Mouse (Mus musculus): ENCODE results near the gene Prdm13.
A peak's percentile ranks its signal among the peaks of the same experiment; 100 is the strongest.

Prdm13 gene

DNA sequence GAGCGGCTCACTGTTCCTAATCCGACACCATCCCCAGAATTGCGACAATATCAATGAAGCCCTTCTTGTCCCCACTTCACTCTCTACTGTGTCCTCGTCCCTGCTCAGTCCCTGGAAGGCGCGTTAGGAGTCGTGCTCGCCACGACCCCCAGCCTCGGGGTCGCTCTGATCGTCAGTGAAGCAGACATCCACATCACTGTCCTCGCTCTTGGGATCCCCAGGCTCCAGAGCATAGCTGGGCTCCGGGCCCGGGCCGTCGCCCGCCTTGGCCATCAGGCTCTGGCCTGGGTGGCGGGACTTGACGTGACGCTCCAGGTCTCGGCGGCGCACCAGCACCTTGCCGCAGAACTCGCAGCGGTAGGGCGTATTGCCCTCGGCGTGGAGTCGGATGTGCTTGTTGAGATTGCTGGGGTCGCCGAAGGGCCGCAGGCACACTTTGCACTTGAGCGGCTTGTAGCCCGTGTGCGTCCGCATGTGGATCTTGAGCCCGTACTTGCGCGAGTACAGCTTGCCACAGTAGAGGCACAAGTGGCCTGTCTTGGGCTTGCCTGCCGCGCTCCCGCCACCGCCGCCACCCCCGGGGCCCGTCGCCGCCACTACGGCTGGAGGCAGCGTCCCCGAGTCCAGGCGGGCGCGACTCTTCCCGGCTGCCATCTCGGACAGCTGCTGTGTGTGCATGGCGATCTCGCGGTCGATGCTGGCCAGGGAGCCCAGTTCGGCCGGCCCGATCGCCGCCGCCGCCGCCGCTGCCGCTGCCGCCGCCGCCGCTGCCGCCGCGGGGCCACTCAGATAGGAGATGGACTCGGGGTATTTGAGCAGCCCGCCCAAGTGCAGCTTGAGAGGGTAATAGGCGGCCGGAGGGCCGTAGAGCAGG lies 7.4 kb downstream of the Prdm13 start:
- no peak for DNase-seq (ENCODE audit: low spot score in 2 of 2)

DNA sequence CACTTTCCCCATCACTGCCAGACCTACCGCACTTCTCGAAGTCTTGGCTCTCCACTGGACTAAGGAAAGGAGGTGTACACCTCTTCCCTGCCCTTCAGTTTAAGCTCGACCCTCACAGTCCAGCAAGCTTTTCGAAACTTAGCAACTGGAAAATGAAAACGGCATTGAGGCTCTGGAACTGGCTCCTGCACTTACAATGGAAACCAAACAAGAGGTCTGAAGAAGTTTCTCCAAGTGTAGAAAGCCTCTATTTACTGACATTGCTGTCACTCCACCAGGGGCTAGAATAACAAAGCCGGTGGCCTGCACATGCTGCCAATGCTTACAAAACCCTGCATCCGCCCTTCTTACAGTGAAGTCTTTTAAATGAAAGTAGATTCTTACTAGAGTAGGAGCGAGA lies 11.1 kb downstream of the Prdm13 start:
- no peak for DNase-seq (ENCODE audit: low spot score in 2 of 2)

DNA sequence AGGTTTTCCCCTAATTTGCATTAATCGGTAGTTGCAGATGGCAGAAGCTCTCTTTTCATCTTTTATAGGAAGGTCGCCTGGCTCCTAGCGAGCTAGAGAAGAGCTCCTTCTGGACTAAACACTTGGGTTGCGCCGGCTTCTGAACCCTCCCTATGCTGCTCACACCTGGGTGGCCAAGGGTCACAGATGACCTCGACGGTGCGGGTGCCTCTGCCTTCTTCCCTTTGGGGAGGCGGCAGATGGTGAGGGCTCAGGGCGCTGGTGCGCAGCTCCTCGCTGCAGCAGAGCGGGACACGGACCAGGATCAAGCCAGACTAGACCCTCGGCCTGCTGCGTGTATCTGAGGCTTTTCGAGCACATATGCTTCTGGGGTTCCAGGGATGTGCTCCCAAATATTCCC lies 11.7 kb downstream of the Prdm13 start:
- DNase-seq (ENCODE audit: low spot score in 2 of 2), result no peak

DNA sequence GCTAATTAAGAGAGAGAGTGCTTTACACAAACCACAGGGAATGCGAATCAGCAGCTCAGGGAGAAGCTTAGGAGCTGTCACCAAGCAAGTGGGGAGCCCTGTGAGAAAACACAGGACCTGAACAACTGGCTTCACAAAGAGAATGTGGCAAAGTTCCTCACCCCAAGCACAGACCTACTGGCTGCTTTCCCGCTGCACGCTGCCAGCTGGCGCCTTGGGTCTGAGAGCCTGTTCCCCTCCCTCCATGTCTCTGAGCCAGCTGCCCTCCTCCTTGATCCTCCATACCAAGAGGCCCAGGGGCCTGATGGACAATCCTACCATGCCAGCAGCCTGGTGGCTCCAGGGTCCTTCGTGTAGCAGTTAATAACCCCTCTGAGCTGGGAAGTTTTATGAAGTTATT lies 19.8 kb downstream of the Prdm13 start:
- DNase-seq (ENCODE audit: low spot score in 2 of 2), result peak; percentile 29

DNA sequence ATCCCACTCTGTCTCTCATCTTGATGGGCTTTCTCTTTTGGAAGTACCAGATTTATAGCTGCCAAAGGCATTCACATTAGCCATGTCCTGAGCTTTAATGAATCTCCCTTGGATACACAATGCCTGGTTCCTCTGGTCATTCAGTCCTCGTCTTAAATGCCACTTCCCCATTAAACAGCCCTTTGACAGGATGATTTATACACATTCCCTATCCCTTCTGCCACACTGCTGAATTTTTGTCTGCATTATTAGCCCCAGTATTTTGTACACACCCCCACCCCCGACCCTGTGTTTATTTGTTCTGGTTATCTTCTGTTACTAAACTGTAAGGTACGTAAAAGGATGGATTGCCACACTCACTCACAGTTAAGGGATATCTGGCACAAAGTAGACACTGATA lies 27.6 kb downstream of the Prdm13 start:
- DNase-seq (ENCODE audit: low spot score in 2 of 2), result no peak

DNA sequence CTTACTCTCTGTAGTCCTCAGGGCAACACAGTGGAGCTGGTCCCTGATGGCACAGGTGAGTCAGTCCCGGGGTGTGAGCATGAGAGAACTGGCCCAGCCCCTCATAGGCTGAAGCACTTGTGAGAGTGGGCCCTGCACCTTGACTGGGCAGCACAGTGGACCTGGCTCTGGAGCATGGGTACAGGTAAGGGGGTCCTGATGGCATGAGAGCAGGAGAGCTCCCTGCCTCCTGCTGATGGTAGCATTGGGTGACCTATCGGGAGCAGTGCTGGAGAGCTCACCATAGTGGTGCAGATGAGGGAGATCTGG lies 56.5 kb downstream of the Prdm13 start:
- no peak for DNase-seq (ENCODE audit: low spot score in 2 of 2)

DNA sequence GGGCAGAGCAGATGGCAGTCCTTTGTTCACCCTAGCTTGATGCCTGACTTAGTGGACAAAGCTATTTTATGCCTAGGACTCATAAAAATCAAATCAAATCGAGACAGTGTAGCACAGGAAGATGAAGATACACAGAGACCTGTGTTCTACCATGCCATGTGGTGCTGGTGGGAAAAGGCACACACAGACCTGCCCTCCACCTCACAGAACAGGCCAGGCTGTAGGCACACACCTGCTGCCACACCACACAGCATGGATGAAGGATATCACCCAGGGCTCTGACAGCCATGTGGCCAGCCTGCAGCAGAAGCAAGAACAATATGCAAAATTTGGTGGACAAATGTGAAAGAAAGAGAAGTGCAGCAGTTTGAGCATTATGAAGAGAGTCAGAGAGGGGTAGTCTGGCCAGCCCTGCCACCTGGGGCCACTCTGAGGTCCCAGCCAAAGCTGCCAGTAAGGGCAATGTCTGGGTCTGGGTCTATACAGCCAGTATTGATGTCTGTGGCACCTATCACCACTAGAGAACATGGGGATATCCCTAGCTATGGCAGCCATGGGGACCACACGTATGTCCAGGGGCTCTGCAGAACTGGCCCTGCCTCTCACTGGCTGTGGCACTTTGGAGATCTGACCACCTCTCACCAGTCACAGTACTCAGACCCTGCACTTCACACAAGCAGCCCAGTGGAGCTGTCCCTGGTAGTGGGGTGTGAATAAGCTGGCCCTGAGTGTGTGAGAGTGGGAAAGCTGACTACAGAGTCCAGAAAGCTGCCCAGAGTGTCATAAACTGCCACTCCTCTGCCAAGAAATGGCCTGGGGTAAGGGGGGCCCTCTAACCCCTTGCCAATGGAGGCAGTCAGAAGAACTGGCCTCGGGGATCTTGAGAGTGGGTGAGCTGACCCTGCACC lies 57.1 kb downstream of the Prdm13 start:
- DNase-seq (ENCODE audit: low spot score in 2 of 2), result no peak
